Mouse (Mus musculus): ENCODE measurements around the gene Lmtk3. TPM values are rescaled to one million over a fixed set of nuclear protein-coding genes. Genes with fewer than 3 reads are reported as not detected.

Gene Lmtk3
- polyA plus RNA-seq, 2 experiments = 0.18 TPM; not detected in 1

DNA sequence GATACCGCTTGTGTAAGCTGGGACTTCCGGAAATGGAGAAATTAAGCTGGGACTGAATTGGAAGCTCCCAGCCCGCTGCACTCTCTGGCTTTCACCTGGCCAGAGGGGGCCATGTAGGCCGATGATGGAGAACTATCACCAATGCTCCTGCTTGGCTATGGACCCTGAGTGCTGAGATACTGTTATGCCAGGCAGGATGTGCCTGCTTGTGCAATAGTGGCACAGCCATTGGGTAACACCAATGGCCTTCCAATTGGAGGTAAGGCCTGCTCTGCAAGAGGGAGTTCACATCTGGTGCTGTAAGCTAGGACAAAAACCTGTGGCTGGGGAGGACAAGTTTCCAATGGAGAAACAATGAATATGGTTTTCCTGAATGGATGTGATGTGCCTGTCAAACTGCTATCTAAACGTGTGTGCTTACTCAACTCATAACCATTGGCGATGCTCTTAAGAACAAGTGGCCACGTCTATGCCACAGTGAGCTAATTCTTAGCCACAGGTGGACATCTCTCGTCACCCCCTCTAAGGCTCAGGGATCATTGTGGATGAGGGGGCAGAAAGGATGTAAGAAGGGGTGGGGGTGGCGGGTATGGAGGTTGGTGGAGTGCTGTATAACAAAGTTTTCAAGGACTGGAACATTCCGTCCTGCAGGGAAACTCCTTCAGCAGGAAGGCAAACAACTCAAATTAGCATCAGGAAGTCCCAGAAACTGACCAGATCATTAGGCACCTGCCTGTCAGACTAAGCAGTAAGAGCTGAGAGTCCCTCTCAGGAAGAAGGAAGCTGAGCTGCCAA lies 59.6 kb downstream of the Lmtk3 start:
- TF ChIP-seq CTCF (IDR thresholded peaks at IDR 0.05; ENCODE audit: low read depth) = no peak
- no peak for TF ChIP-seq EP300 (IDR thresholded peaks at IDR 0.05; ENCODE audit: low read depth)
- Histone ChIP-seq H3K9ac (replicated peaks) (no peak overlapping the region), H3K4me3 (ENCODE audit: insufficient read depth in 1 of 2, low read depth in 2 of 2, low read length in 2 of 2) (no peak overlapping the region), H3K9me3 (ENCODE audit: control insufficient read depth, low read length) (no peaks in the 10 kb centered on the region), H3K36me3 (replicated peaks; ENCODE audit: control insufficient read depth, insufficient read depth, low read depth) (no peaks in the 10 kb centered on the region), H3K27me3 (ENCODE audit: control insufficient read depth, insufficient read depth, low read length) (peaks cover 6% of the 10 kb centered on the region; the same call in 1 of the 2 replicates), H3K4me2 (ENCODE audit: low read depth) (no peak overlapping the region), H3K4me1 (replicated peaks; ENCODE audit: control insufficient read depth in 2 of 2, insufficient read depth in 2 of 2, low read length in 1 of 2) (no peaks in the 10 kb centered on the region), H3K27ac (no peak overlapping the region)
- ATAC-seq (ENCODE audit: insufficient read depth) (no peak), DNase-seq (ENCODE audit: low read depth in 3 of 3, low spot score in 3 of 3) (no peak)
- WGBS (ENCODE audit: insufficient replicate concordance) = 62% methylated on average over 10 of the region's 10 CpGs

DNA sequence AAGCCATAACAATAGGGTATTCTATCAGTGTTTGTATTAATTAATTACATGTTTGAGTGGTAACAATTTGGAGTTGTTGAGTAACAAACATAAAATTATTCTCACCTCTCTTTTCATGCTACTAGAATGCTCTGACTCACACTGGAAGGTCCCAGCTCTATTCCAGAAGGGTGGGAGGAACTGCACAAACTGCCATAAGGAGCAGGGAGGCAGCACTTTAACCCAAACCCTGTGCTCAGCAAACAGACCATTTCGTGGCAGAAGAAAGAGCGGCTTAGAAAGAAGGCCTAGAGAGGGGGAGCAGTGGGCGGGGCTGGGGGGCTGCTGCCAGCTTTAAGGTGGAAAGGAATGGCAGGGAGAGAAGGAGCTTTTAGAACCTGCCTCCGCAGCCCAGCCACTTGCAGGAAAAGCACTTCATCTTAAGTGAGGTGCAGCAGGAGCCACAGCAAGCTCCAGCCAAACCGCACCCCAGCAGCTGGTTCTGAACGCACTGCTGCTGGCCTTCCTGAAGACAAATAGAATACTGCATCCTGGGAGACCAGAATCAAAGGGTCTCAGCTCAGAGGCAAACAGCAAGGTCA lies 65.0 kb downstream of the Lmtk3 start:
- ATAC-seq (ENCODE audit: insufficient read depth) = no peak
- no peak for DNase-seq (ENCODE audit: low read depth in 3 of 3, low spot score in 3 of 3)
- no peaks in the 10 kb centered on the region for H3K36me3 ChIP-seq (replicated peaks; ENCODE audit: control insufficient read depth, insufficient read depth, low read depth)
- TF ChIP-seq EP300 (IDR thresholded peaks at IDR 0.05; ENCODE audit: low read depth) (no peak), CTCF (IDR thresholded peaks at IDR 0.05; ENCODE audit: low read depth) (no peak)
- H3K27ac ChIP-seq = no peak overlapping the region
- no peak overlapping the region for H3K4me3 ChIP-seq (ENCODE audit: insufficient read depth in 1 of 2, low read depth in 2 of 2, low read length in 2 of 2)
- no peaks in the 10 kb centered on the region for H3K9me3 ChIP-seq (ENCODE audit: control insufficient read depth, low read length)
- H3K4me2 ChIP-seq (ENCODE audit: low read depth) = no peak overlapping the region
- 32% methylated on average over 6 of the region's 6 CpGs for WGBS (ENCODE audit: insufficient replicate concordance)
- H3K4me1 ChIP-seq (replicated peaks; ENCODE audit: control insufficient read depth in 2 of 2, insufficient read depth in 2 of 2, low read length in 1 of 2) = no peaks in the 10 kb centered on the region
- H3K27me3 ChIP-seq (ENCODE audit: control insufficient read depth, insufficient read depth, low read length) = peaks cover 6% of the 10 kb centered on the region; the same call in 1 of the 2 replicates
- H3K9ac ChIP-seq (replicated peaks) = no peak overlapping the region

DNA sequence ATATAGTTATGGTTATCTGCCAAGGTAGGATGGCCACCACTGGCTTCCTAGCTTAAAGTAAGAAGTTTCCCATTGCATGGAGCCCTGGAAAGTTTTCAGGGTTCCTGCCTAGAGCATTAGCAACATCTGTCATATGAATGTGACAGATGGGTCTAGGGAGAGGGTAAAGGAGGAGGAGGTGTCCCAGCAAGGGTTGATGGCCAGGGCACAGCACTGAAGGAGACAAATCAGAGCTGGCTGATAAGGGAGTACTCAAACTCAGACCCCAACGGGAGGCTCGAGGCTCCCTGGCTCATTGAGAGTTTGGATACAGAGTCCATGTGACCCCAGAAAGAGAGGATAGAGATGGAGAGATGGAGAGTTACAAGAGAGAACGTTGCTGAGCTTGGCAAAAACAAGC lies 67.1 kb downstream of the Lmtk3 start:
- Histone ChIP-seq H3K4me2 (ENCODE audit: low read depth) (no peak overlapping the region), H3K27me3 (ENCODE audit: control insufficient read depth, insufficient read depth, low read length) (peaks cover 6% of the 10 kb centered on the region; the same call in 1 of the 2 replicates), H3K36me3 (replicated peaks; ENCODE audit: control insufficient read depth, insufficient read depth, low read depth) (no peaks in the 10 kb centered on the region), H3K4me3 (ENCODE audit: insufficient read depth in 1 of 2, low read depth in 2 of 2, low read length in 2 of 2) (no peak overlapping the region), H3K27ac (no peak overlapping the region), H3K9me3 (ENCODE audit: control insufficient read depth, low read length) (no peaks in the 10 kb centered on the region), H3K9ac (replicated peaks) (no peak overlapping the region), H3K4me1 (replicated peaks; ENCODE audit: control insufficient read depth in 2 of 2, insufficient read depth in 2 of 2, low read length in 1 of 2) (no peaks in the 10 kb centered on the region)
- ATAC-seq (ENCODE audit: insufficient read depth) (no peak), DNase-seq (ENCODE audit: low read depth in 3 of 3, low spot score in 3 of 3) (no peak)
- 58% methylated on average over 3 of the region's 3 CpGs for WGBS (ENCODE audit: insufficient replicate concordance)
- TF ChIP-seq EP300 (IDR thresholded peaks at IDR 0.05; ENCODE audit: low read depth) (no peak), CTCF (IDR thresholded peaks at IDR 0.05; ENCODE audit: low read depth) (no peak)

DNA sequence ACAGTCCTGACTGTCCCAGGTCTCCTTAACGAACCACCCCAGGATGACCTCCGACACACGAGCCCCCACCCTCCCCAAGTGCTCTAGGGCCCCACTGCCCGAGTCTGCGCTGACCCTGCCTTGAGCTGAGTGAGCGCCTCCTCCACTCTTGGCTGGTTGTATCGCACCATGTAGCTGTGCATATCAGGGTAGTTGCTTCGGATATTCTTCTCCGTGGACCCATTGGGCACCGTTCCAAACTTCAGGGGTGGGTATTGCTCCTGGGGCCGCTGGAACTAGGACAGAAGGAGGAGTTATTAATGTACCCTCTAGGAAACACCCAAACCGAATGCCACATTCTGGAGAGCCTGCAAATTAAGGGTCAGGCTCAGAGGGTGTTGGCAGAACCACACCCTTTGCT lies 69.6 kb downstream of the Lmtk3 start:
- ATAC-seq (ENCODE audit: insufficient read depth) (no peak), DNase-seq (ENCODE audit: low read depth in 3 of 3, low spot score in 3 of 3) (no peak)
- no peaks in the 10 kb centered on the region for H3K9me3 ChIP-seq (ENCODE audit: control insufficient read depth, low read length)
- no peak overlapping the region for H3K4me3 ChIP-seq (ENCODE audit: insufficient read depth in 1 of 2, low read depth in 2 of 2, low read length in 2 of 2)
- H3K27me3 ChIP-seq (ENCODE audit: control insufficient read depth, insufficient read depth, low read length) = peaks cover 15% of the 10 kb centered on the region
- H3K9ac ChIP-seq (replicated peaks) = no peak overlapping the region
- no peaks in the 10 kb centered on the region for H3K36me3 ChIP-seq (replicated peaks; ENCODE audit: control insufficient read depth, insufficient read depth, low read depth)
- H3K27ac ChIP-seq = no peak overlapping the region
- no peaks in the 10 kb centered on the region for H3K4me1 ChIP-seq (replicated peaks; ENCODE audit: control insufficient read depth in 2 of 2, insufficient read depth in 2 of 2, low read length in 1 of 2)
- H3K4me2 ChIP-seq (ENCODE audit: low read depth) = no peak overlapping the region
- 64% methylated on average over 12 of the region's 12 CpGs for WGBS (ENCODE audit: insufficient replicate concordance)
- TF ChIP-seq EP300 (IDR thresholded peaks at IDR 0.05; ENCODE audit: low read depth) = no peak

Other genes with a start within 250 kb of the Lmtk3 start
- 0.95 and 2.1 TPM in 2 replicates for gene Hsd17b14, start 228.8 kb upstream of the Lmtk3 start, polyA plus RNA-seq (2012; rRNA removed)
- 1.2 and 2.5 TPM in 2 replicates for gene Hsd17b14, start 228.8 kb upstream of the Lmtk3 start, polyA plus RNA-seq (2014; fragmentation: Nextera tagmentation; extraction: Ambion mirVana)
- gene Bcat2, start 213.6 kb upstream of the Lmtk3 start, polyA plus RNA-seq (2012; rRNA removed) = 38.8 and 40.6 TPM in 2 replicates
- gene Bcat2, start 213.6 kb upstream of the Lmtk3 start, polyA plus RNA-seq (2014; fragmentation: Nextera tagmentation; extraction: Ambion mirVana) = 35.9 and 39.4 TPM in 2 replicates
- not detected in 2 replicates for gene Fgf21, start 168.2 kb upstream of the Lmtk3 start, polyA plus RNA-seq (2012; rRNA removed)
- not detected in 2 replicates for gene Fgf21, start 168.2 kb upstream of the Lmtk3 start, polyA plus RNA-seq (2014; fragmentation: Nextera tagmentation; extraction: Ambion mirVana)
- not detected in 2 replicates for gene Fut1, start 166.4 kb upstream of the Lmtk3 start, polyA plus RNA-seq (2012; rRNA removed)
- gene Fut1, start 166.4 kb upstream of the Lmtk3 start, polyA plus RNA-seq (2014; fragmentation: Nextera tagmentation; extraction: Ambion mirVana) = not detected in 2 replicates
- gene Izumo1, start 161.9 kb upstream of the Lmtk3 start, polyA plus RNA-seq (2012; rRNA removed) = 0.10 and 0.15 TPM in 2 replicates
- gene Izumo1, start 161.9 kb upstream of the Lmtk3 start, polyA plus RNA-seq (2014; fragmentation: Nextera tagmentation; extraction: Ambion mirVana) = 0.09 TPM in 1 of 2 replicates, not detected in the other
- gene Rasip1, start 156.2 kb upstream of the Lmtk3 start, polyA plus RNA-seq (2012; rRNA removed) = 2.2 and 2.6 TPM in 2 replicates
- 1.3 and 2.6 TPM in 2 replicates for gene Rasip1, start 156.2 kb upstream of the Lmtk3 start, polyA plus RNA-seq (2014; fragmentation: Nextera tagmentation; extraction: Ambion mirVana)
- 0.25 and 0.56 TPM in 2 replicates for gene Mamstr, start 143.8 kb upstream of the Lmtk3 start, polyA plus RNA-seq (2012; rRNA removed)
- 0.18 TPM in 1 of 2 replicates, not detected in the other for gene Mamstr, start 143.8 kb upstream of the Lmtk3 start, polyA plus RNA-seq (2014; fragmentation: Nextera tagmentation; extraction: Ambion mirVana)
- 0.17 TPM in 1 of 2 replicates, not detected in the other for gene Fut2, start 117.3 kb upstream of the Lmtk3 start, polyA plus RNA-seq (2012; rRNA removed)
- gene Fut2, start 117.3 kb upstream of the Lmtk3 start, polyA plus RNA-seq (2014; fragmentation: Nextera tagmentation; extraction: Ambion mirVana) = not detected in 2 replicates
- 0.04 TPM in 1 of 2 replicates, not detected in the other for gene Ntn5, start 99.7 kb upstream of the Lmtk3 start, polyA plus RNA-seq (2012; rRNA removed)
- not detected in 2 replicates for gene Ntn5, start 99.7 kb upstream of the Lmtk3 start, polyA plus RNA-seq (2014; fragmentation: Nextera tagmentation; extraction: Ambion mirVana)
- 0.02 and 0.03 TPM in 2 replicates for gene Sec1, start 89.3 kb upstream of the Lmtk3 start, polyA plus RNA-seq (2012; rRNA removed)
- gene Sec1, start 89.3 kb upstream of the Lmtk3 start, polyA plus RNA-seq (2014; fragmentation: Nextera tagmentation; extraction: Ambion mirVana) = not detected in 2 replicates
- 0.23 and 0.58 TPM in 2 replicates for gene Car11, start 83.9 kb upstream of the Lmtk3 start, polyA plus RNA-seq (2012; rRNA removed)
- 0.42 and 0.44 TPM in 2 replicates for gene Car11, start 83.9 kb upstream of the Lmtk3 start, polyA plus RNA-seq (2014; fragmentation: Nextera tagmentation; extraction: Ambion mirVana)
- gene Dbp, start 78.7 kb upstream of the Lmtk3 start, polyA plus RNA-seq (2012; rRNA removed) = 0.69 and 0.80 TPM in 2 replicates
- gene Dbp, start 78.7 kb upstream of the Lmtk3 start, polyA plus RNA-seq (2014; fragmentation: Nextera tagmentation; extraction: Ambion mirVana) = 0.51 and 0.54 TPM in 2 replicates
- gene Rpl18, start 68.3 kb upstream of the Lmtk3 start, polyA plus RNA-seq (2012; rRNA removed) = 499 and 605 TPM in 2 replicates
- gene Rpl18, start 68.3 kb upstream of the Lmtk3 start, polyA plus RNA-seq (2014; fragmentation: Nextera tagmentation; extraction: Ambion mirVana) = 832 and 846 TPM in 2 replicates
- 7.6 and 9.1 TPM in 2 replicates for gene Sphk2, start 65.7 kb upstream of the Lmtk3 start, polyA plus RNA-seq (2012; rRNA removed)
- gene Sphk2, start 65.7 kb upstream of the Lmtk3 start, polyA plus RNA-seq (2014; fragmentation: Nextera tagmentation; extraction: Ambion mirVana) = 5.8 and 9.0 TPM in 2 replicates
- gene Fam83e, start 62.5 kb upstream of the Lmtk3 start, polyA plus RNA-seq (2012; rRNA removed) = 0.31 and 0.32 TPM in 2 replicates
- 0.14 and 0.32 TPM in 2 replicates for gene Fam83e, start 62.5 kb upstream of the Lmtk3 start, polyA plus RNA-seq (2014; fragmentation: Nextera tagmentation; extraction: Ambion mirVana)
- not detected in 2 replicates for gene Spaca4, start 57.9 kb upstream of the Lmtk3 start, polyA plus RNA-seq (2012; rRNA removed)
- gene Spaca4, start 57.9 kb upstream of the Lmtk3 start, polyA plus RNA-seq (2014; fragmentation: Nextera tagmentation; extraction: Ambion mirVana) = not detected in 2 replicates
- 0.06 and 0.35 TPM in 2 replicates for gene Sult2b1, start 931 bp downstream of the Lmtk3 start, polyA plus RNA-seq (2012; rRNA removed)
- 0.15 and 0.43 TPM in 2 replicates for gene Sult2b1, start 931 bp downstream of the Lmtk3 start, polyA plus RNA-seq (2014; fragmentation: Nextera tagmentation; extraction: Ambion mirVana)
- 14.5 and 19.4 TPM in 2 replicates for gene Cyth2, start 30.8 kb downstream of the Lmtk3 start, polyA plus RNA-seq (2012; rRNA removed)
- gene Cyth2, start 30.8 kb downstream of the Lmtk3 start, polyA plus RNA-seq (2014; fragmentation: Nextera tagmentation; extraction: Ambion mirVana) = 23.0 and 26.5 TPM in 2 replicates
- 0.06 and 0.11 TPM in 2 replicates for gene Kcnj14, start 41.0 kb downstream of the Lmtk3 start, polyA plus RNA-seq (2012; rRNA removed)
- gene Kcnj14, start 41.0 kb downstream of the Lmtk3 start, polyA plus RNA-seq (2014; fragmentation: Nextera tagmentation; extraction: Ambion mirVana) = 0.06 and 0.19 TPM in 2 replicates
- 11.2 and 12.8 TPM in 2 replicates for gene Grwd1, start 47.2 kb downstream of the Lmtk3 start, polyA plus RNA-seq (2012; rRNA removed)
- gene Grwd1, start 47.2 kb downstream of the Lmtk3 start, polyA plus RNA-seq (2014; fragmentation: Nextera tagmentation; extraction: Ambion mirVana) = 23.0 and 23.7 TPM in 2 replicates
- 53.9 and 74.6 TPM in 2 replicates for gene Kdelr1, start 89.0 kb downstream of the Lmtk3 start, polyA plus RNA-seq (2012; rRNA removed)
- 33.9 and 34.8 TPM in 2 replicates for gene Kdelr1, start 89.0 kb downstream of the Lmtk3 start, polyA plus RNA-seq (2014; fragmentation: Nextera tagmentation; extraction: Ambion mirVana)
- gene Grin2d, start 94.6 kb downstream of the Lmtk3 start, polyA plus RNA-seq (2012; rRNA removed) = 0.11 and 0.13 TPM in 2 replicates
- 0.01 TPM in 1 of 2 replicates, not detected in the other for gene Grin2d, start 94.6 kb downstream of the Lmtk3 start, polyA plus RNA-seq (2014; fragmentation: Nextera tagmentation; extraction: Ambion mirVana)
- 0.86 and 1.2 TPM in 2 replicates for gene Syngr4, start 113.0 kb downstream of the Lmtk3 start, polyA plus RNA-seq (2012; rRNA removed)
- gene Syngr4, start 113.0 kb downstream of the Lmtk3 start, polyA plus RNA-seq (2014; fragmentation: Nextera tagmentation; extraction: Ambion mirVana) = 1.2 and 1.3 TPM in 2 replicates
- gene Tmem143, start 113.2 kb downstream of the Lmtk3 start, polyA plus RNA-seq (2012; rRNA removed) = 8.6 and 10.2 TPM in 2 replicates
- 2.4 and 2.7 TPM in 2 replicates for gene Tmem143, start 113.2 kb downstream of the Lmtk3 start, polyA plus RNA-seq (2014; fragmentation: Nextera tagmentation; extraction: Ambion mirVana)
- 29.0 and 39.6 TPM in 2 replicates for gene Emp3, start 137.7 kb downstream of the Lmtk3 start, polyA plus RNA-seq (2012; rRNA removed)
- 54.9 and 61.8 TPM in 2 replicates for gene Emp3, start 137.7 kb downstream of the Lmtk3 start, polyA plus RNA-seq (2014; fragmentation: Nextera tagmentation; extraction: Ambion mirVana)
- gene Ccdc114, start 140.3 kb downstream of the Lmtk3 start, polyA plus RNA-seq (2012; rRNA removed) = 0.96 and 1.0 TPM in 2 replicates
- gene Ccdc114, start 140.3 kb downstream of the Lmtk3 start, polyA plus RNA-seq (2014; fragmentation: Nextera tagmentation; extraction: Ambion mirVana) = 0.82 and 1.2 TPM in 2 replicates
- gene Abcc6, start 246.6 kb downstream of the Lmtk3 start, polyA plus RNA-seq (2012; rRNA removed) = 12.0 and 12.4 TPM in 2 replicates
- gene Abcc6, start 246.6 kb downstream of the Lmtk3 start, polyA plus RNA-seq (2014; fragmentation: Nextera tagmentation; extraction: Ambion mirVana) = 4.1 and 7.8 TPM in 2 replicates
- gene Nomo1, start 250.0 kb downstream of the Lmtk3 start, polyA plus RNA-seq (2012; rRNA removed) = 13.6 and 17.0 TPM in 2 replicates
- gene Nomo1, start 250.0 kb downstream of the Lmtk3 start, polyA plus RNA-seq (2014; fragmentation: Nextera tagmentation; extraction: Ambion mirVana) = 12.9 and 14.9 TPM in 2 replicates